Mouse (Mus musculus) kidney, adult 2 months (tissue): ENCODE data around the gene Inhbe.

Experiments
- CTCF ChIP-seq: fragments of 200-500 bp; conservative IDR thresholded peaks from 2 replicates; pipeline ENCODE4 v1.5.1; 2011; ENCODE audit warnings: low read depth, mild to moderate bottlenecking, control low read depth, low read length, moderate library complexity, mixed read lengths; ENCODE audit not compliant: insufficient read depth, insufficient read length
- POLR2A ChIP-seq: fragments of 200-500 bp; IDR thresholded peaks from one replicate; pipeline ENCODE4 v1.6.1; 2011; ENCODE audit warnings: low read depth, low read length, control low read depth

DNA sequence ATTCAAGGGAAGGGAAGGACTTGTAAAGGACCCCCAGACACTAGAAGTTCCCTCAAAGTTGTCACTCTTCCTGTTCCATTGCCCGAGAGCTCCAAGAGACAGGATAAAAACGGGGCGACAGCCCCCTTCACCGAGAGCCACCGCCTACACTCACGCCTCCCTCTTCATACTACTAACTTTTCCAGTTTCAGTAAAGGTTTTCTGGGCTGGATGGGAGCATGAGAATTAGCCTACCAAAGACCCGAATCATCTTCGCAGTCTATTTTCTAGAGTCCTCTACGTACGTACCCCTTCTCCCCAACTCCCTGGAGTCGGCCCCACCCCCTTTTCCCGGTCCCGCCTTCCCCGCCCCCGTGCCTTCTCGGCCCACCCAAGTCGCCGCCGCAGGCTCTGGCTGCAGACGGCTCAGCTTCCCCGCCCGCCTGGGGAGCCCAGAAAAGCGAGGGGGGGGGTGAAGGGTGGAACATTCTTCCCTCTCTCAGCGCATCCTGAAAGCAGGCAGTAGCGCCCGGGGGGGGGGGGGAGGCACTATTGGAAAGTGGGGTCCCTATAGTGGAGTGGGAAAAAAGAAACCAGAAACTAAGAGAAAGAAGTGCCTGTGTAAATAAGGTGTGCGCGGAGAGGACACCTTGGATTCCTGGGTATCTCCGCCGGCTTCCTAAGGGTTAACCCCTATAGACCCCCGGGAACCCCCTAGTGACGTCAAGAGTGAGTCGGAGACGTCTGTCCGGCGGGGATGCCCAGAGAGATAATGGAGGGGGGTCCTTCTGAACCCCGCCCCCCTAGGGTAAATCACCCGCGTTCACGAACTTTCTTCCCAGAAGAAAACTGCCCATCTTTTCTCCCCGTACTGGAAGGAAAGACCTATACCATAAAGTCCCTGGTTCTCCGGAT is 14.3 kb downstream of the Inhbe start:
- TF ChIP-seq CTCF, result no peak
- TF ChIP-seq POLR2A, result no peak
